Mouse (Mus musculus) embryo, embryonic 10 days (tissue): ENCODE measurements around the gene Bag6.
A peak's percentile ranks its signal among the peaks of the same experiment; 100 is the strongest.

ENCODE experiments used
- DNase-seq: peaks from one replicate; pipeline ENCODE4 v3.0.0-alpha.2; 2015; ENCODE audit warnings: low spot score

Gene Bag6

DNA sequence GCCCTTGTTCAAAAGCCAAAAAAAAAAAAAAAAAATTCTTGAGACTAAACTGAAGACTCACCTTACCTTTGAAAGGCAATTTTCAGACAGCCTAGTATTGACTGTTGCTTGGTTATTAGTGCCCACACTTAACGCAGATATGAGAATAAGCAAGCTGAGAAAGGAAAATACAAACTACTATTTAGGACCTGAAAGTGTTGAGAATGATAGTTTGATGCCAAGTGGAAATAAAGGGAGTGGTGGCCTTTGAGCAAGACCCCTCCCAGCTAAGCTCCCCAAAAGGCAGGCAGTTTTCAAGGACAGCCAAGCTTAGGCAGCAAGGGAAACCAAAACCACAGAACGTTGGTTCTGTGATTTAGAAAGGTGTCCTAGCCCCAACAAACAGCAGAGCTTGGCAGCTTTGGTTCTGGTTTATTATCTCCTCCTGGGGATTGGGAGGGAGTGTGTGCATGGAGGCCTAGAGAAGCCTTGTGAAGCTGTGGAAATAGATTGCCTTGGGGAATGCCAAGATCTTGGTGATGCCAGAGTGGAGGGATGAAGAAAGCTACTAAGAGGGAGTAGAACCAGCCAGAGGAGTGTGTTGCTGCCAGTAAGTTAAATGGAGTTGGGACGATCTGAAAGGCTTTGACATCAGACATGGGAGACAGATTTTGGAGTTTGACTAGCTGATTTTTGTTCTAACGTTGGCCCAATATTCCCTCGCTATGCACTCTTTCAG lies 13.1 kb downstream of the Bag6 start:
- no peak for DNase-seq

DNA sequence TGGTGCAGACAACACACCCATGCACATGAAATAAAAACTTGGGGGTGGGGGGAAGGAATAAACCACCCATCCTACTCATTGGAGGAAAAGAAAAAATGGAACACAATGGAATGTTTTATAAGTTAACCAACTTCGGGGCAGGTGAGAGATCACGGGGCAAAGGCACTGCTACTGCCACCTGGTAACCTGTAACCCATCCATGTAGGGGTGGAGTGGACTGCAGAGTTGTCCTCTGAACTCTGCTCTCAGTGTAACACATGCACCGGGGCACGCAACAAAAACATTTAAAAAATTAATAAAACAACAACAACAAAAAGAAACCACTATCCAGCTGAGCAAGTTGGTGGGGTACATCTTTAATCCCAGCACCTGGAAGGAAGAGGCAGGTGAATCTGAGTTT lies 17.1 kb downstream of the Bag6 start:
- no peak for DNase-seq

DNA sequence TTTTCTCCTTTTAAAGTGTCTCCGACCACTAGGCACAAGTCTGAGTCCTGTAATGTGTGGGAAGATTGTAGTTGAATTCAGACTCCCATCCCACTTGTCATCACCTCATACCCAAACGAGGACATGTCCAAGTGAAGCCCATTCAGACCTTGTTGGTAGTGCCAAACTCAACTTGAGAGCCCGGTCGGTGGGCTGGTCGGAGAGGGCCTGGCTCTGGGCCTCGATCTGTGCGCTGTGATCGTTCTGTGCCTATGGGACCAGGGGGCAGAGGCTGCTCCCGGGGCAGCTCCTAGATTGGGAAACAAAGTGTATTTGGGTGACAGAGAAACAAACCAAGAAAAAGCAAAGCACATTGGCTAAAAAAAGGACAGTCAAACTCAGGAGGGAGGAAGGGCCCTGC lies 18.1 kb downstream of the Bag6 start:
- DNase-seq: no peak

DNA sequence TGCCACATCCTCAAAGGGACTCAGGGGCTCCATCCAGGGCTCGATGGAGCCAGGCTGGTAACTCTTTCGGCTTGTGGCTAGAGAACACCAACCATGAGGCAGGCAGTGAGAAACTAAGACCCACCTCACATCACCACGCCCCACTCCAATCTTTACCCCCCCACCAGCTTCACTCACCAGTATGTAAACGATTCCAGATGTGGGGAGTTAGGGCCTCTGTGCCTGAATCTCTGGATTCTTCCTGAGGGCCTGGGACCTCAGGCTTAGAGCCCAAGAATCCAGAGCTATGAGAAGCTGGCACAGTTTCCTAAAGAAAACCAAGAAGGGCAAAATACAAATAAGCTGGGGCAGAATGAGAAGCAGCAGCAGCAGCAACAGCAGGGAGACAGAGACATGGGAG lies 19.0 kb downstream of the Bag6 start:
- DNase-seq: no peak

DNA sequence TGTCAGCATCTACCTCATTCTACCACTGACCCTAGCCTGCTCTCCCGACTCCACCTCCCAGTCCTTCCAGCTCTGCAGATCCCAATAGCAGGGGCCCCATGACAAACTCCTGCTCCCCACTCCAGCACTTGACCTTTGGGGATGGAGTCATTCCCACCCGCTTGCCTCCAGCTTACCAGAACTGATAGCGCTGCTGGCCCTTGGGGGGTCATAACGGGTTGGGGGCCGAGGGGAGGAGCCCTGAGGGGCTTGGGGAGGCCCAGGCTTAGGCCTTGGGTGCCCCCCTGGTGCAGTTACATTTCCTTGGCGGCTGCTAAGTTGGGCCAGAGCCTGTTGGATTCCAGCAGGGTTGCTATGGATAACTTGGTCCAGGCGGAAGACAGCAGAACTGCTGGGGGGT lies 19.6 kb downstream of the Bag6 start:
- no peak for DNase-seq

DNA sequence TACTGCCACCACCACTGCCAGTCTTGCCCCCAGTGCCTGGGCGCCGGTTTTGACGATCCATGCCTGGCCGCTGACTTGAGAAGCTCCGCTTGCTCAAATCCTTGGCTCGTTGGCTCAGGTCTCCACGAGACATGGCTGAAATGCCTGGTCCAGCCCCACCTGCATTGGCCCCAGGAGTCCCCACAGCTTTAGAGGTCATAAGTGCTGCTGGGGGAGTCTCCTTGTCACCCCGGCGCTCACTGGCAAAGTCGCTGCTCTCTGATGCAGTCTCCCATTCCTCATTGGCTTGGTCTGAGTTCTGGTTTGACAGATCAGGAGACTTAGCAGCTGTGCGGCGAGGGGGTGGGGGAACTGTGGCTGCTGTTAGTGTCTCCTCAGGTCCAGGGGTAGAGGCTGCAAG lies 20.5 kb downstream of the Bag6 start:
- DNase-seq: no peak

DNA sequence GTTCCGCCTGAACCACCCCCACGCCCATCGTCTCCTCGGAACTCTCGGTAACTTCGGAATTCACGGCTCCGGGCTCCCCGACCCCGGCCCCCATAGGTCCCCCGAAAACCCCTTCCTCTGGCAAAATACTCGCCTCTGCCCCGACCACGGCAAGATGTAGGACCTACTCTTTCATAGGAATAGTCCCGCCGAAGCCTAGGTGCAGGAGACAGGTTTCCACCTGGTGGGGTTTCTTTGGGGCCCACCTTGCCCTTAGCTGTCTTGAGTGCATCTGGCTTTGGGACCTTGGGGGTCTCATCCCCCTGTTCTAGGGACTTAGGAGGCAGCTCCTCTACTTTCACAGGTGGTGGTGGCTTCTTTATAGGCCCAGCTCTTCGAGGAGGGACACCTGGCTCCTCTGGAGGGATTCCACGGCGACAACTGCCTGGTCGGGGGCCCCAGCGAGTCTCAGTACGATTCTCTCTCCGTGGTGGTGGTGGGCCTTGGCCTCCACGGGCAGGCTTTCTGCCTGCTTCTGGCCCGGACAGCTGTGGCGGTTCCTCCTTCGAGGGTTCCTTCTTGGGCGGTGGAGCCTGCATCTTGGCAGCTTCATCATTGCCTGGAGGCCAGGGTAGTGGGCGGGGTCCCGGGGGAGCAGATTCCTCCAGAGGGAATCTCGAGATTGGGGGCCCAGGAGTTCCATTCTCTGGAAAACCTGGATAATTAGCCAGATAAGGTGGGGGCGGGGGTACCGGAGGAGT lies 21.7 kb downstream of the Bag6 start:
- no peak for DNase-seq

DNA sequence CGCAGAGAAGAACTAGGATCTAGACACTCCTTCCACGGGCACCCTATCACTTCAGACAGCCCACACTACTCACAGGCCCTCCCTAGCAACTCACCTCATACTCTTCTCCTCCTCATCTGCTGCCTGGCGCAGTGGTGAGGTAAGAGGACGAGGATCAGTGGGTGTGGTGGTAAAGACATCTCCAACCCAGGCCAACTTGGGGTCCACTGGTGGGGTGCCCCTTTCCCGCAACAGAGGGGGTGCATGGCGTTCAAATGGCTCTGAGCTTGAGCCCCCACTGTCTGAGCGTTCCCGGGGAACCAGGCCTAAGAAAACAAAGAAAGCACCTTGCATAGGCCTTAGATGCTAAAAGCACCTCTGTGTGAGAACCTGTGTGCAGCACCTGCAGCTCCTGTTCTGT lies 22.3 kb downstream of the Bag6 start:
- no peak for DNase-seq

DNA sequence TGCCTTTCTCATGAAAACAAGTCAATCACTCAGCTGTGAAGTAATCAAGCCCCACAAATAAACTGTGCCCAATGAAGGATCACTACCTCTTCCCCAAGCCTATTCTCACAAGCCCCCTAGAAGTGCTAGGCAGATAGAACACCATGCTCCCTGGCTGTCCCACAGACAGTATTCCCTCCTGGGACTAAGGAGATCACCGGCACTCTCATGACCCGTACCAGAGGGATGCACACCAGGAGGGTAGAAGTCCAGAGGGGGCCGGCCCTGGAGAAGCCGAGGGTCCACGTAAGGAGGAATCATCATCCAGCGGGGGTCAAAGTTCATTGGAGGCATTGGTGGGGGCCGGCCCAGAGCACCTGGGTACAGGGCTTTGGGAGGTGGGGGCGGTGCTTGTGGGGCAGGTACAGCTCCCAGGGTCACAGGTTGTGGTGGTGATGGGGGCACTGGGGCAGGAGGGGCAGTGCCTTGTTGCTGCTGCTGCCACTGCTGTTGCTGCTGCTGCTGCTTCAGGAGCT lies 22.7 kb downstream of the Bag6 start:
- no peak for DNase-seq

DNA sequence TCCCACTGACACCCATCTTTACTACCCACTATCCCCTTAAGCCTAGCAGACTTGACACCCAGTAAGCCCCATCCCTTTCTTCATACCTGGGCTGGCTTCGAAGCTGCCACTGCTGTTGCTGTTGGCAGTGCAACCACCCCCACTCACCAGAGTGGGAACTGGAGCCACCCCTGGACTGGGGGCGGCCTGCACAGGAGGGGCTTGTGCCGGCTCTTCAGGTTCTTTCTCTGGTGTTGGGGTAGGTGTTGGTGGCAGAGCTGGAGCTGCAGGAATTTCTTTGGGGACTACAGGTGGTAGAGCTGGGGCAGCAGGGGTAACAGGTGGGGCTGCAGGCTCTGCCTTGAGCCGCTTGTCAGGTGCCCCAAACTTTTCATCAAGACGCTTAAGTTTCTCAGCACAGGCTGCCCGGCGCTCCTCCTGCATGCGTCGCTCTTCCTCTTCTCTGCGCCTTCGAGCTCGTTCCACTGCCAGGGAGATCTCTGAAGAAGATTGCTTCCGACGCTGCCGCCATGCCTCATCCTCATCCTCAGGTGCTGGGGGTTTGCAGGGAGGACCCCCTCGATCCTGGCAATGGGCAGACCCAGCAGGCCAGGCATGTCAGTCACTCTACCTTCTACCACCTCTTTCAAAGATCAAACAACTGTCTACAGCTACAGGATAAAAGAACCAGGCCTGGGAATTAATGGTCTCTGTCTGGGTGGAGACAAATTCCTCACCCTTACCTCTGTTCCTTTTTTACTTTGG lies 24.0 kb downstream of the Bag6 start:
- no peak for DNase-seq

DNA sequence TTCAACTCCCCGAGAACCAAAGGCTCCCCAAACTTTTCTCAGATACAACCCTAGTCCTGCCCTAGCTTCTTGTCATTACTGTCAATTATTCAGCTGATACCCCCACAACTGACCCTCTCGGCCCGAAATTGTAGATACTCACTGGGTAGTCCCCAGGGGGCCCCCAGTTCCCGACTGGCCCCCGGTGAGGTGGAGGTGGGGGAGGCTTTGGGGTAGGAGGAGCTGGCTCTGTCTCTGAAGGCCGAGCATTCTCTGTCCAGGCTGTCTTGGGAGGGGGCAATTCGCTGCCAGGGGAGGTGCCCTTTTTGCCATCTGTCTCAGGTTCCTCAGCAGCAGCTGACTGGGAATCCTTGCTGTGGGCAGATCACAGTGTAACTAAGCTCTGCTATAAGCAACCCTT lies 24.7 kb downstream of the Bag6 start:
- no peak for DNase-seq

DNA sequence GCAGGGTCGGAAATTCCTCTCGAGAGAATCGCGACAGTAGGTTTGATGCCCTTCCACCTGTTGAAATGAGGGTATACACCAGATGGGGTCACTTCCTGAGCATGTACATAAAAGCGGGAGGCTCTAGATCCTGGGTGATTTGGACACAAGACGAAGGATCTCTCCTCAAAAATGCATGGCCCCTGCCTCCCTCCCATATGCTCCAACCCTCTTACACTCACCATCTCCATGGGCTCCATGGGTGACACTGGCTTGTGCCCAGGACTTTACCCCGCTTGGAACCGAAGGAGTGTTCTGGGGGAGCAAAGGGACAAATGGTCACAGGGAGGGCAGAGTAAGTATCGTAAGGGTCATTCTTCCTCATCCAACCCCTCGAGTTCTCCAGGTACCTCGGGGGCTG lies 26.4 kb downstream of the Bag6 start:
- no peak for DNase-seq

DNA sequence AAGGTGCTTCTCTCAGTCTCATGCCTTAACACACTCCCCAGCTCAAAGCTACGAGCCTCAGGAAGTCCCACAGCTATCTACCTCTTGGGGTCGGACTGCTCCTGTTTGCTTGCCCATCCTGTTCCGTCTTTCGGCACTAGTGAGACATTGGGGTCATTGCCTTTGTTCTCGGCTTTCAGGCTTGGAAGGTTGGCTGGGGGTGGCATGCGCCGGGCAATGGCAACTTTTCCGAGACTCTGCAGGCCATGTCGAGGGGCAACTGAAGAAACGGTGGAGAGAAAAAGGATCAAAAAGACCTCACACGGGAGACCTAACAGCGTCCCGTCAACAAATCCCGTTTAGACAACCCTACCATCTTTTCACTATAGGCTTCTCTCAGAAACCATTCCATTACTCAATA lies 27.1 kb downstream of the Bag6 start:
- no peak for DNase-seq

DNA sequence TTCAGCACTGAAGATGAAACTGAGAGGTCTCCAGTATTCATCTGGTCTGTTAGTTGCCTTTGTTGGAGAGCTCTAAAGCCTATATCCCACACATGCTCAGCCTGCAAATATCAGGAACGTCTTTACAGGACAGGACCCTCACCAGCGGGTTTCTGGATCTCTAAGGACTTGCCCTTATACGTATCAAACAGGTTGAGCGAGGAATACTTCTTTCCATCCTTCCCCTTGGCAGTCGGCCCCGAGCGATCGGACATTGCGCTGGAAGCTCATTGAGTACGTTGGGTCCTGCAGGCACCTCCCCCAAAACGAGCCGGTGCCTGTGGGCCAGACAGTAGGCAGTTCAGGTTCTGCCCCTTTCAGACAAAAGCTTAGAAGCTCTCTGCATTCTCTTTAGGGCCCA lies 27.8 kb downstream of the Bag6 start:
- no peak for DNase-seq

DNA sequence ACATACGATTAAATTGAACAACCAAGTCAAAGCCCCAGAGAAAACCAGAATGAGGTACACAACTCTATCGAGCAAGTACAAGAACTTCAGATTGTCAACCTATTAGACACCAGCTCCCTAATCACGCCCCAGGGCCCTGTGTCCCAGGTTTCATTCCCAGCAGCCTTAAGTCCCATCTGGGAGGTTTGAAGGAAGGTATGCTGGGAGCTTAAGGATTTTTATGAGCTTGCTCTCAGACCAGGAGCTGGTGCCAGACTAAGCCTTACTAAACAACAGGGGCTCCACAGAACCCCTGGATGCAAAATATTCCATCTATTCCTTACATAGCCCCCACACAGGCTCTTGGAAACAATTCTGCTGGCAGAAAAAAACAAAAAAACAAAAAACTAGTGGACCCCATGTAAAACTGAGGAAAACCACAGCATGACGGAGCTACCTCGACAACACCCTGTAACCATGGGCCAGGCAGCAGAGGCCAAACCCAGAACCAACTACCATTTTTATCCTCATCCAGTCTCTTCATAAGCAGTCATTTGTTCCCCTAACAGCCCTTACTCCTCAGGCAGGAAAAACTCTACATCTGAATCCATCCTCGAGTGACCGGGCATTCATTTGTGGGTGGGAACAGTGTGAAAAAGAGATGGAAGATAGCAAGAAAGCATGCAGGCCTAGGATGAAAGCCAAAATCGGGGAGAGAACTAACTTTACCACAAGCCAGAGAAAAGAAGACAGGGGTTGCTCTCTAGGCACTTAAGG lies 28.5 kb downstream of the Bag6 start:
- DNase-seq: no peak

DNA sequence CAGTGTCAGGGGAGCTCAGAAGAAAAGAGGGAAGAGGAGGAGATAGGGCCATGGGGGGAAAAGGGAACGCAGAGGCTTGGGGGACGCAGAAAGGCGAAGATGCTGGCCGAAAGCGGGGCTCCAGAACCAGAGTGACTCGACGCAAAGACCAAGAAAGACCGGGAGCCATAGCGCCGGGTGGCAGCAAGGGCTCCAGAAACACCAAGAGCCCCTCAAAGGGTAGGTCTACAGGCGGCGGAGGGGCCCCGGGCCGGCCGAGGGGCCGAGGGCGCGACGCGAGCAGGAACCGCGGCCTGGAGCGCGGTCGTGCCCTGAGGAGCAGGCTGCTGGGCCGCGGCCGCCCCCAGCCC lies 29.2 kb downstream of the Bag6 start:
- DNase-seq: no peak

DNA sequence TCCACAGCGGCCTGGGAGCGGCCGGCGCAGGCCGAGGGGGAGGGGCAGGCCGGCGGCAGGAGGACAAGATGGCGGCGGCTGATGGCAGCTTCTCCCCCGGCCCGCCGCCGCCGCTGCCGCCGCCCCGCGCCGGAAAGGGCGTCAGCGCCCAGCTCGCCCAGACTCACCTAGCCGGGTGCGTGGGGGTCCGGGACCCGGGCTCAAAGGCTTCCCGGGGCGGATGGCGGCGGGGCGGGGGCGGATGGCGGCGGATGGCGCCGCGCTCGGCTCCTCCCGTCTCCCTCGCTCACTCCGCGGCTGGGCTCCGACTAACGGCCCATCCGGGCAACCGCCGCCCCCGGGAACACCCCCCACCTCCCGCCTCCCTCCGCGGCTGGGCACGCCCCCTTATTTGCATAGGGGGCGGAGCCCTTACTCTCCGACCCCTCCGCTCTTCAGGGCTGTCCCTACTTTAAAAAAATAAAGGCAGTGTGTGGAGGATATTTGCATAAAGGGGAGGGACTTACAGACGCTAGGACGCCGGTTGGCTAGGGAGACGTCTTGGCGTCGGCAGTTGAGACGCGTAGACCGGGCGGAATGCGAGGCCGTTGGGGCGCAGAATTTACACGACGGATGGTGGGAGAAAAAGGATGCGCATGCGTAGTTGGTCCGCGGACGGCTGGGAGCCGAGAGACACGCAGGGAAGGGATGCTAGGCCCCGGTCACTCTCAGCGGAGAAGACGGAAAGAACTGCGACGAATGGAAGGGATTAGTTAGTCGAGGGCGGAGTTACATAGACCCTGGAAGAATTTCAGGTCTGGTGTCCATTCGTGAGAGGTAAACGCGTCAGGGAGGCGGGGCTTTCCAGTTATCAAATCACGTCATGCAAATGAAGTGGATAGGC lies 29.8 kb downstream of the Bag6 start, which contains the start of gene Prrc2a:
Prrc2a (minus strand) TSS at position 330 of the 883 bp plus-strand sequence.
- peak; percentile 100 for DNase-seq

DNA sequence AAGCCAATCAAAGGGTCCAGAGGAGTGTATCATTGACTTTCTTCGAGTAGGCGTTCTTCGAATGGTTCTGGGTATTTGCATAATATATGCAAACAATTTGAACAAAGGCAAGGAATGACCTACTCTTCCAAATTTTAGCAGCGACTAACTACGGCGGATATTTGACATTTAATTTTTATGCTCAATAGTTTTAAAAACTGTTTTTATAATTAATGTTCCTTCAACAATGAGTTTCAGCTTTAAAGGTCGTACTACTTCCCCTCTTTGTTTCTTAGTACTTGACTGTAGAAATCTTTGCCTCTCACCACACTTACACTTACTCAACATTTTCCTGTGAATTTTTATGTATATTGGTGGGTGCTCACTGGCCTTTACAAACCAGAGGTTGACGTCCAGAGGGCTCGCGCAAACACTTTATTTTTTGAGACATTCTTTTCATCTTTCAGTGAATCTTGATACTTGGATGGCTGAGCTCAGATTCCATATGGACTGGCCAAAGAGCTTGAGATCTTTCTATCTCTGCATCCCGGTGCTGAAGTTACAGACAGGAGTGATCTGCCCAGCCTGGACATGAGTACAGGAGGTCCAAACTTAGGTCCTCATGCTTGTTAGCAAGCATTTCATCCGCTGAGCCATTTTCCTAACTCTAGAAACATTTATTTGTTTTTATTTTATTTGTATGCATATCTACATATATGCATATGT lies 30.6 kb downstream of the Bag6 start:
- DNase-seq: no peak

DNA sequence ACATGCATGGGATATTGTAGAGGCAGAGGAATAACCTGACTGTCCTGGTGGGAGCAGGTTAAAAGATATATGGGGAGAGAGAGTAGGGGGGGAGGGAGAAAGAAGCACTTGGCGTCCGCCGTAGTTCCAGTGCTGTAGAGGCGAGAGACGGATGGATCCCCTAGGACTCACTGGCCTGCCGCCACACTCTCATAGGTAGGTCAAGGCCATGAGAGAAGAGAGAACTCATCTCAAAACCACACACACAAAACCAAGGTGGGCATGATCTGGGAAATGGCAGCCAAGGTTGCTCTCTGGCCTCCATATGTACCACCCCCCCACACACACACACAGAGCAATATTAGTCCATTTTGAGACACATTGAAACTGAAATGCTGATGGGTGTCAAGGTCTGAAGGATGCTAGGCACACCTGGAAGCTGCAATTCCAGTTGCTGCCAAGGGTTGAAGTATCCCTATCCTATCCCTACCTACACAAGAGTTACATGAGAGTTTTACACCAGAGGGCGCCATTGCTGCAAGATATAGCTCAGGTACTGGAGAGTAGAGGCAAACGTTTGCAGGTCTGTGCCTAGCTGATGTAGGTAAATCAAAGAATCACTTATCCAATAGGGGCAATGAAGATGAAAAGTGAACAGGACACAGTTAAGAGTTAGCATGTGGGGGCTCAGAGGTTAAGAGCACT lies 31.5 kb downstream of the Bag6 start:
- peak; percentile 87 for DNase-seq

DNA sequence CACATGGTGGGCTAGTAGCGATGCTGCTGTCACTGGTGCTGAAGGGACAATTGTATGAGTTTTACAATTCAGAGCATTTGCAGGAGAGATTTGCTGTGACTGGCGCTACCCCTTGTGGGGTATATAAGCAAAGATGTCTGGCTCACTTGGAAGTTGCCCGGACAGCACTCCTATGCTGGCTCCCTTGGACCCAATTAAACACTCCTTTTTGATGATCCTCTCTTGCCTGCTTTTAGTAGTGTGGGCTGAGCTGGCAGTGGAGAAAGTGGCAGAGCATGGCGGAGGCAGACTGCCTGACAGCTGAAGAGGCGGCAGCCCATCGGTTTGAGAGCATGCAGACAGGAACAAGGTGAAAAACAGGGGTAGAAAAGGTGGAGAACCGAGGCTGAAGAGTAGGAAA lies 32.8 kb downstream of the Bag6 start:
- DNase-seq: no peak
